Comparison of ENCODE assay signal across 14 mouse cellular contexts in the genomic region with DNA sequence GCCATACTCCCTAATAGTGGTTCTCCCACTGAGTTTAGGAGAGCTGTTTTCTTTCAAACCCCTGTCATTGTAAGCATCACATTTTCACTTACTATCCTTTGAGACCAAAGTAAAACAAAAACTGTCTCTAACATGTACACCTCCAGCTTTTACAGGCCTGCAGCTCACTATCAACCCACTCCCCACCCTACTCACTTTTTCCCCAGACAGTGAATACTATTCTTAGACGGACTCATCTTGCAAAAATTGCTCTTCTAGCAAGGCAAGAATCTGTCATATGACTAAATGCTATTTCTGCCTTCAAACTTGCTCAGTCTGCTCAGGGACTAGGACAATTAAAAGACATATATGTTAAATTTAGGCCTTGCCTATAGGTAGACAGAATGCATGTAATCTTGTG.
"Had no signal": no experiment of that assay in that cellular context is flagged by ENCODE, and none has a peak within 500 bp of the region (broad histone marks: within the 10 kb centered on the region; RNA-seq: fewer than 3 reads in every experiment).

No protein-coding gene starts in this region.

- DNase-seq: kidney, adult 9 months; kidney, postnatal 36 days; lung, adult 18-20 months; right cerebral cortex, postnatal 4 days; spleen, adult 18-20 months; thymus, adult 2 months; thymus, postnatal 25 days had no signal

- H3K36me3 ChIP-seq: limb, embryonic 13.5 days; midbrain, embryonic 13.5 days; neural tube, embryonic 15.5 days had no signal

- H3K9me3 ChIP-seq: limb, embryonic 13.5 days; midbrain, embryonic 13.5 days; neural tube, embryonic 15.5 days had no signal

- H3K27ac ChIP-seq: kidney, postnatal 0 days; limb, embryonic 13.5 days; liver, embryonic 14.5 days; midbrain, embryonic 13.5 days; neural tube, embryonic 15.5 days had no signal

- H3K4me3 ChIP-seq: limb, embryonic 13.5 days; midbrain, embryonic 13.5 days; myocyte; neural tube, embryonic 15.5 days had no signal

- H3K9ac ChIP-seq: limb, embryonic 13.5 days; liver, embryonic 14.5 days; midbrain, embryonic 13.5 days; neural tube, embryonic 15.5 days had no signal

- ATAC-seq: intestine, postnatal 0 days; midbrain, embryonic 13.5 days had no signal

- H3K4me2 ChIP-seq: limb, embryonic 13.5 days; midbrain, embryonic 13.5 days; neural tube, embryonic 15.5 days had no signal
